Mouse (Mus musculus) CH12.LX (cell line): ENCODE data around the gene Ins2. TPM values are rescaled to one million over a fixed set of nuclear protein-coding genes. Genes with fewer than 3 reads are reported as not detected.
A peak's percentile ranks its signal among the peaks of the same experiment; 100 is the strongest.

Experiments
- DNase-seq: peaks from one replicate; pipeline ENCODE4 v3.0.0-alpha.2; 2013; ENCODE audit errors: extremely low read depth
- H3K27ac ChIP-seq: 2 replicates; pipeline ENCODE4 v1.5.1; 2012; ENCODE audit warnings: low read depth, mild to moderate bottlenecking, control low read depth, moderate library complexity; ENCODE audit not compliant: insufficient read depth
- H3K27me3 ChIP-seq: replicated peaks from 2 replicates; pipeline ENCODE3; 2012; ENCODE audit warnings: inconsistent platforms
- H3K36me3 ChIP-seq, 2 experiments: replicated peaks in 1 of 2; 2 replicates each; pipeline versions ENCODE3 to v1.6.1; 2012; ENCODE audit warnings: inconsistent platforms in 1 of 2, low read length in 1 of 2, mild to moderate bottlenecking in 1 of 2, mixed read lengths in 1 of 2, moderate library complexity in 1 of 2; ENCODE audit not compliant: control insufficient read depth in 1 of 2, insufficient read depth in 1 of 2
- H3K4me1 ChIP-seq, 2 experiments: 2 replicates each; pipeline ENCODE4 v1.6.1; 2012; ENCODE audit warnings: inconsistent platforms in 1 of 2, moderate library complexity in 1 of 2; ENCODE audit not compliant: insufficient read depth in 2 of 2, control insufficient read depth in 1 of 2
- H3K4me2 ChIP-seq: 2 replicates; pipeline ENCODE4 v1.6.1; 2012; ENCODE audit warnings: low read depth, mild to moderate bottlenecking, control low read depth; ENCODE audit not compliant: poor library complexity, insufficient read depth, severe bottlenecking
- H3K4me3 ChIP-seq, 3 experiments: fragments of 150-350 bp in 1 of 3; sonication (generic) in 1 of 3; replicated peaks in 1 of 3; 2 replicates each; pipeline versions ENCODE3 to v1.5.1; 2011 to 2012; ENCODE audit warnings: low read depth in 2 of 3, low read length in 2 of 3, mild to moderate bottlenecking in 2 of 3, moderate library complexity in 2 of 3, control low read depth in 1 of 3, improper control_type of control experiment in 1 of 3, inconsistent platforms in 1 of 3, mixed read lengths in 1 of 3; ENCODE audit not compliant: poor library complexity in 1 of 3
- H3K79me2 ChIP-seq: replicated peaks from 2 replicates; pipeline ENCODE4 v1.6.1; 2012; ENCODE audit warnings: mild to moderate bottlenecking, moderate library complexity; ENCODE audit not compliant: control insufficient read depth, poor library complexity, insufficient read depth, severe bottlenecking; ENCODE audit errors: extremely low read depth
- H3K9ac ChIP-seq: 2 replicates; pipeline ENCODE4 v1.6.1; 2012; ENCODE audit warnings: low read depth, mild to moderate bottlenecking, control low read depth, moderate library complexity; ENCODE audit not compliant: insufficient read depth
- H3K9me3 ChIP-seq: replicated peaks from 2 replicates; pipeline ENCODE3; 2012; ENCODE audit warnings: low read length, inconsistent platforms, mixed read lengths
- BHLHE40 ChIP-seq: IDR thresholded peaks from 2 replicates; pipeline ENCODE4 v1.6.1; 2011; ENCODE audit warnings: mild to moderate bottlenecking, low read depth, low read length, improper control_type of control experiment
- CHD1 ChIP-seq: IDR thresholded peaks from 2 replicates; pipeline ENCODE4 v1.6.1; 2012; ENCODE audit warnings: low read depth, low read length, improper control_type of control experiment, inconsistent platforms
- CHD2 ChIP-seq: IDR thresholded peaks from 2 replicates; pipeline ENCODE4 v1.6.1; 2011; ENCODE audit warnings: low read length, improper control_type of control experiment
- CTCF ChIP-seq, 2 experiments: IDR thresholded peaks in 1 of 2; conservative IDR thresholded peaks in 1 of 2; 2 replicates each; pipeline ENCODE4 v1.5.1; 2011 to 2012; ENCODE audit warnings: low read depth in 2 of 2, low read length in 2 of 2, improper control_type of control experiment in 1 of 2, inconsistent platforms in 1 of 2, mild to moderate bottlenecking in 1 of 2, moderate library complexity in 1 of 2
- ETS1 ChIP-seq: conservative IDR thresholded peaks from 2 replicates; pipeline ENCODE4 v1.6.1; 2012; ENCODE audit warnings: low read depth, mild to moderate bottlenecking, inconsistent platforms, low read length, improper control_type of control experiment, moderate library complexity
- HCFC1 ChIP-seq: IDR thresholded peaks from 2 replicates; pipeline ENCODE4 v1.6.1; 2012; ENCODE audit warnings: low read depth, mild to moderate bottlenecking, inconsistent platforms, low read length, improper control_type of control experiment
- IRF4 ChIP-seq: IDR thresholded peaks from 2 replicates; pipeline ENCODE4 v1.6.1; 2014; ENCODE audit warnings: low read depth, mild to moderate bottlenecking, inconsistent platforms, low read length, improper control_type of control experiment
- JUN ChIP-seq: IDR thresholded peaks from 2 replicates; pipeline ENCODE4 v1.6.1; 2011; ENCODE audit warnings: low read depth, mild to moderate bottlenecking, low read length, improper control_type of control experiment, moderate library complexity; ENCODE audit not compliant: insufficient read depth
- JUND ChIP-seq: conservative IDR thresholded peaks from 2 replicates; pipeline ENCODE4 v1.6.1; 2011; ENCODE audit warnings: low read depth, low read length, improper control_type of control experiment
- MAFK ChIP-seq: IDR thresholded peaks from 2 replicates; pipeline ENCODE4 v1.6.1; 2011; ENCODE audit warnings: low read length, improper control_type of control experiment; ENCODE audit not compliant: insufficient replicate concordance
- MAZ ChIP-seq: IDR thresholded peaks from 2 replicates; pipeline ENCODE4 v1.6.1; 2012; ENCODE audit warnings: low read depth, mild to moderate bottlenecking, inconsistent platforms, low read length, improper control_type of control experiment, moderate library complexity
- MYC ChIP-seq: IDR thresholded peaks from 2 replicates; pipeline ENCODE4 v1.6.1; 2011; ENCODE audit warnings: low read depth, mild to moderate bottlenecking, improper control_type of control experiment, low read length
- NELFE ChIP-seq: IDR thresholded peaks from 2 replicates; pipeline ENCODE4 v1.6.1; 2011; ENCODE audit warnings: low read depth, low read length, improper control_type of control experiment
- NRF1 ChIP-seq: IDR thresholded peaks from 2 replicates; pipeline ENCODE4 v1.6.1; 2014; ENCODE audit warnings: low read depth, mild to moderate bottlenecking, inconsistent platforms, low read length, improper control_type of control experiment, moderate library complexity
- PAX5 ChIP-seq: IDR thresholded peaks from 2 replicates; pipeline ENCODE4 v1.6.1; 2012; ENCODE audit warnings: low read length, inconsistent platforms, mixed read lengths
- POLR2A ChIP-seq: IDR thresholded peaks from 2 replicates; pipeline ENCODE4 v1.6.1; 2011; ENCODE audit warnings: low read depth, mild to moderate bottlenecking, improper control_type of control experiment, low read length
- POLR2AphosphoS2 ChIP-seq: IDR thresholded peaks from 2 replicates; pipeline ENCODE4 v1.6.1; 2011; ENCODE audit warnings: low read depth, low read length, improper control_type of control experiment
- RAD21 ChIP-seq: IDR thresholded peaks from 2 replicates; pipeline ENCODE4 v1.6.1; 2011; ENCODE audit warnings: low read depth, mild to moderate bottlenecking, low read length, improper control_type of control experiment, moderate library complexity
- RCOR1 ChIP-seq: conservative IDR thresholded peaks from 2 replicates; pipeline ENCODE4 v1.6.1; 2012; ENCODE audit warnings: low read depth, mild to moderate bottlenecking, inconsistent platforms, low read length, improper control_type of control experiment
- SMC3 ChIP-seq: IDR thresholded peaks from 2 replicates; pipeline ENCODE4 v1.6.1; 2011; ENCODE audit warnings: low read depth, low read length, improper control_type of control experiment
- TBP ChIP-seq: conservative IDR thresholded peaks from 2 replicates; pipeline ENCODE4 v1.6.1; 2011; ENCODE audit warnings: low read depth, low read length, improper control_type of control experiment
- TCF12 ChIP-seq: IDR thresholded peaks from 2 replicates; pipeline ENCODE4 v1.6.1; 2014; ENCODE audit warnings: low read depth, mild to moderate bottlenecking, inconsistent platforms, low read length, improper control_type of control experiment
- UBTF ChIP-seq: IDR thresholded peaks from 2 replicates; pipeline ENCODE4 v1.6.1; 2012; ENCODE audit warnings: low read depth, mild to moderate bottlenecking, inconsistent platforms, low read length, improper control_type of control experiment, moderate library complexity
- ZC3H11A ChIP-seq: IDR thresholded peaks from 2 replicates; pipeline ENCODE4 v1.6.1; 2012; ENCODE audit warnings: low read depth, mild to moderate bottlenecking, inconsistent platforms, low read length, improper control_type of control experiment
- ZMIZ1 ChIP-seq: IDR thresholded peaks from 2 replicates; pipeline ENCODE4 v1.6.1; 2012; ENCODE audit warnings: low read depth, mild to moderate bottlenecking, inconsistent platforms, low read length, improper control_type of control experiment
- ZNF384 ChIP-seq: IDR thresholded peaks from 2 replicates; pipeline ENCODE4 v1.6.1; 2012; ENCODE audit warnings: low read depth, low read length, improper control_type of control experiment, inconsistent platforms
- dilution Hi-C: fragments of 300-500 bp; cut with MboI; formaldehyde crosslinking; loops from 2 replicates; pipeline ENCODE4 v1.14.3; 2020; ENCODE audit warnings: low sequenced_read_pairs; ENCODE audit not compliant: extremely low pct_unique_long_range_greater_than_20kb, extremely low pct_ligation_motif_present
- in situ Hi-C: fragments of 300-500 bp; cut with MboI; formaldehyde crosslinking; loops from 3 replicates; pipeline ENCODE4 v1.14.3; 2019; ENCODE audit warnings: low sequenced_read_pairs, low pct_ligation_motif_present, low pct_unique_long_range_greater_than_20kb, mixed read lengths
- polyA plus RNA-seq: library from polyadenylated mRNA; unstranded; fragments of >175 nt; gene quantifications from 2 replicates; pipeline ENCODE4 v1.2.1, GENCODE M21; 2012; ENCODE audit warnings: low read depth; ENCODE audit not compliant: insufficient read length
- total RNA-seq, 2 experiments: library from RNA; depleted of rRNA; stranded (reverse); fragments of 300-350 nt in 1 of 2; fragments of >200 nt in 1 of 2; gene quantifications; 2 replicates each; pipeline ENCODE4 v1.2.3; 2012 to 2014

Gene Ins2
- total and polyA plus RNA-seq, 3 experiments, result not detected

DNA sequence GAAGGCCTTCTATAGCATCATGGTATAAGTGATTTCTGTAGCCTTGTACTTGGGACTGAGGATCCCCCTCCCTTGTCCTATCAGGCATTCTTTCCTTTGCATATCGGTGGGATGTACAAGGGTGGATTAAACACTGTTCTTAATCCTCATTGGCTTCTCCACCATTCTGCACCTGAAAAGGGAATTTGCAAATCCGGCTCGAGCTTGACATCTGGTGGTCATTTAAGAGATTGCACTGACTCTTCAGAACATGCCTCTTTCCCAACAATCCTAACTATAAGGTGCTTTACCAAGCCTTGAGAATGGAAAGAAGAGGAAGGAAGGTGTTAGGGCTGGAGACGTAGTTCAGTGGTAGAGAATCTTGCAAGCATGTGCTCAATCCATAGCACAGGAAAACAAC, 71.1 kb downstream of the Ins2 start:
- TF ChIP-seq ZC3H11A, result peak; percentile 54
- TF ChIP-seq BHLHE40, result no peak
- TF ChIP-seq MAZ, result no peak
- TF ChIP-seq JUN, result no peak
- TF ChIP-seq PAX5, result no peak
- no peak for TF ChIP-seq MAFK
- TF ChIP-seq RAD21, result peak; percentile 73
- TF ChIP-seq ZMIZ1, result no peak
- TF ChIP-seq SMC3, result peak; percentile 85
- peak; percentile 67 to 79 for TF ChIP-seq CTCF (conservative IDR thresholded peaks at IDR 0.05 in 1 of 2, IDR thresholded peaks at IDR 0.05 in 1 of 2; ENCODE audit: low read depth in 2 of 2, low read length in 2 of 2)
- TF ChIP-seq, all 38 proteins: peak for 4
- dilution Hi-C loops (no loop called here), in situ Hi-C loops (loop anchor here (10.0 kb wide), 2 partner anchors 127 to 337 kb away; no protein-coding TSS in a partner anchor)
- Histone ChIP-seq H3K27ac (no peak overlapping the region), H3K9me3 (peaks cover 22% of the 10 kb centered on the region), H3K36me3 (no peaks in the 10 kb centered on the region), H3K4me3 (no peak overlapping the region), H3K4me1 (no peaks in the 10 kb centered on the region), H3K27me3 (peaks cover 31% of the 10 kb centered on the region), H3K9ac (no peak overlapping the region), H3K4me2 (no peak overlapping the region), H3K79me2 (no peaks in the 10 kb centered on the region)
- peak; percentile 42 for DNase-seq

DNA sequence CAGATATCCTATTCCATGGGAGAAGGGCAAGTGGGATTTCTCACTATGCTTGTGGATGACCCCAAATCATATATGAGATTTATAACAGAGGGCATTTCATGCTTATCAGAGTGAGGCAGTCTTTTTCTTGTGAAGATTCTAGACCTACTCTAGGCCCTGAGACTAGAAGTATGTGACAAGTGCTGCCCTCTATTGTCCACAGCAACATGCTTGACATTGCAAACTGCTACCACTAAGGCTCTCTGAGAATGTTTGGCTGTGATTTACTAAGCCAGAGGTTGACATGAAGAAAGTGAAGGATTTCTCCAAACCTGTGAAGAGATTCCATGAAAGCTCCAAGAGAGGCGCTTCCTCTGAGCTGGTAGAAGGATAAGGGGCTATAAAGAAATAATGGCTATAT, 72.1 kb downstream of the Ins2 start:
- Histone ChIP-seq H3K27me3 (peaks cover 32% of the 10 kb centered on the region), H3K36me3 (no peaks in the 10 kb centered on the region), H3K79me2 (no peaks in the 10 kb centered on the region), H3K9me3 (peaks cover 22% of the 10 kb centered on the region), H3K27ac (no peak overlapping the region), H3K4me2 (no peak overlapping the region), H3K9ac (no peak overlapping the region), H3K4me3 (no peak overlapping the region), H3K4me1 (no peaks in the 10 kb centered on the region)
- dilution Hi-C loops, result no loop called here
- in situ Hi-C loops, result loop anchor here (10.0 kb wide), 2 partner anchors 126 to 336 kb away; no protein-coding TSS in a partner anchor
- DNase-seq, result no peak
- TF ChIP-seq HCFC1 (no peak), UBTF (no peak), CHD2 (no peak), NRF1 (no peak), ETS1 (no peak), NELFE (no peak), ZC3H11A (no peak), ZMIZ1 (no peak), MYC (no peak), JUND (no peak), TCF12 (no peak), CHD1 (no peak), RCOR1 (no peak), POLR2AphosphoS2 (no peak), ZNF384 (no peak), IRF4 (no peak), MAZ (no peak), SMC3 (no peak), TBP (no peak), POLR2A (no peak)
